Mouse (Mus musculus) hematopoietic stem cell, adult 5-6 weeks (primary cell): ENCODE measurements at regions not wholly inside any gene's neighbourhood (a gene's known extent, or its start where the extent isn't known, plus 50 kb on each side); places are given as distances from the start of the nearest gene placed in this dataset.
A peak's percentile ranks its signal among the peaks of the same experiment; 100 is the strongest.

Experiments
- ATAC-seq, 2 experiments: fragments of 125-278 bp in 1 of 2; replicated peaks in 1 of 2; 2 replicates each; pipeline ENCODE4 v1.8.0; 2016 to 2017; ENCODE audit warnings: inconsistent platforms in 2 of 2, mild to moderate bottlenecking in 2 of 2, moderate number of reproducible peaks in 2 of 2, low read depth in 1 of 2, moderate TSS enrichment in 1 of 2; ENCODE audit not compliant: low FRiP score in 2 of 2, poor library complexity in 2 of 2, severe bottlenecking in 2 of 2, insufficient read depth in 1 of 2, low TSS enrichment in 1 of 2

DNA sequence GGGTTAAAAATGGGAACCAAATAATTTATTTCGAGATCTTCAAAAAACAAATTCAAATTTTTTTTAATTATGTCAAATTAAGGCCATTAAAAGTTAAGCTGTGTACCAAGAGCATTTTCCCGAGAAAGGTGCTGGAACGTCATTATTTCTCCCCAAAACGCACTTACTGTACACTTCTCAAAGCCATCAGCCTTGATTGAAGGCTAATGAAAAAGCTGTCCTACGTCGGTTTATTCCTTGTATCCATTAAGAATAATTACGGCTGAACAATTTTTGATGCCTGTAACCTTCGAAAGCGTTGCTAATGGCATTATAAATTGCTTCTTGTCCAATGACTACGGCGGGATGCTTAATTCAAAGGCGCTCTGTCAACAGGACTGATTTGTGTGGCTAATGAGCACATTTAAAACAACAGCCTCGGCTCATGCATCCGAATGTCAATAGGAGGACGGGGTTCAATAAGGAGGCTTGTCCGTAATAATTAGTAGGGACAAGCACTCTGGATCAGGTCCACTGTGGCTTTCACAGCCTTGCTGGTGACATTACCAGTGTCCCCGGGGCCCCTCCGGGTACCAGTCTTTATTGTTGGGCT lies 145.3 kb downstream of the 3100002H09Rik start:
- ATAC-seq, result no peak

- ATAC-seq, result no peak
Measured at GRCm38 (mm10) chr4:124455511-124456338, 154.9 kb downstream of the 3100002H09Rik start.

- ATAC-seq, result 0 out of 4 replicates have a peak, but pooled peaks of 1 of the 2 experiments have one; percentile 12
Measured at GRCm38 (mm10) chr4:124451131-124451530, 159.5 kb downstream of the 3100002H09Rik start.

GRCm38 (mm10) chr4:124446615-124447014 lies 164.0 kb downstream of the 3100002H09Rik start:
- no peak for ATAC-seq

DNA sequence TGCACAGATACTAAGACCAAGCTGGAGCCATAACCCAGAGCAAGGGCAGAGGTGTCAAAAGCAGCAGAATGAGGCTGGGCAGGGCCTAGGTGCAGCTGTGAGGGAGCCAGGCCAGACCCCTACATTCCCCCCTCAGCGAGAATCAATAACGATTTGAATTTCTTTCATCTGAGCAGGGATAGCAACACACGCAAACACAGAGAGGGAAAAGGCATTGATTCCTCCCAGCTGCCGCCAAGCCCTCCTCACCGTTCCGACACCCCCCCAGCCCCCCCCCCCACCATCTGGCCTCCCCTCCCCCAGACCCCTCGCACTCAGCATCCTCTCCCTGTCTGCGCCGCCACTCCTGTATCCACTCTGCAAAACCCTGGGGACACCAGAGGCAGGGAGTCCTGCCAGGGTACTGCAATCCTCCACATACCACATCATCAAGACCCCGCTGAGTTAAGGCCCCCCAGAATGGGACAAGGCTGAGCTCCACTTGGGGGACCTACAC lies 166.9 kb downstream of the 3100002H09Rik start:
- ATAC-seq, result no peak

- ATAC-seq, result no peak
Measured at GRCm38 (mm10) chr4:124443130-124443503, 167.5 kb downstream of the 3100002H09Rik start.

GRCm38 (mm10) chr4:124442491-124443129 lies 168.0 kb downstream of the 3100002H09Rik start:
- no peak for ATAC-seq

DNA sequence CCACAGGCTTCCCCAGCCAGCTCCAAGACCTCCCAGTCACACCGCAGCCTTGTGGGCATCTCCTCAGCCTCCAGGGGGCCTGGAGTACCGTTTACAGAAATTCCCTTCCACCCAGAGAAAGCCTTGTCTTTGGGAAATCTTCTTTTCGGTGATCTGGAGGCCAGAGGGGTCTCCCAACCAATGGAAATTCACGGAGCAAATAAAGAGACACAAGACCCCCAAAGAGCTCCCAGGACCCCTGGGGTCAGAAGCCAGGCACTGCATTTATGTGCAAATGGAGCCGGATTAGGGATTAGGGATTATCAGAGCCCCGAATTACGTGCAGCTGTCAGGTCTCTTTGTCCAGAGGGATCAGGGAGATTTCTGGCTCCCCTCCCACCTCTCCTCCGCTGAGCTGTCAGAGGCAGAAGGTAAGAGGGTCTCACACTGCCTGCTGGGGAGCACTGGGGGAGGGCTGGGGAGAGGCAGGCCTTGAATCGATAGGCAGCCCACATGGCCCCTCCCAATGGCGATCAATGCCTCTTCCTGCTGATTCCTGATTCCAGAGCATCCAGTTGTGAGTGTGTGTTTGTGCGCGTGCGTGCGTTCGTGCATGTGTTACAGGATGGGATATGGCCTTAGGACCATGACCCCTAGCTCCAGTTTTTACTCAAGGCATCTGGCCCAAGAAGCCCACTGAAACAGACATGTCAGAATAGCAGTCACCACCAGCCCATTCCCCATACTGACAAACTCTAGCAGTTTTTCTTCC lies 168.7 kb downstream of the 3100002H09Rik start:
- no peak for ATAC-seq

- ATAC-seq, result no peak
Measured at GRCm38 (mm10) chr4:124435040-124435434, 175.6 kb downstream of the 3100002H09Rik start.

DNA sequence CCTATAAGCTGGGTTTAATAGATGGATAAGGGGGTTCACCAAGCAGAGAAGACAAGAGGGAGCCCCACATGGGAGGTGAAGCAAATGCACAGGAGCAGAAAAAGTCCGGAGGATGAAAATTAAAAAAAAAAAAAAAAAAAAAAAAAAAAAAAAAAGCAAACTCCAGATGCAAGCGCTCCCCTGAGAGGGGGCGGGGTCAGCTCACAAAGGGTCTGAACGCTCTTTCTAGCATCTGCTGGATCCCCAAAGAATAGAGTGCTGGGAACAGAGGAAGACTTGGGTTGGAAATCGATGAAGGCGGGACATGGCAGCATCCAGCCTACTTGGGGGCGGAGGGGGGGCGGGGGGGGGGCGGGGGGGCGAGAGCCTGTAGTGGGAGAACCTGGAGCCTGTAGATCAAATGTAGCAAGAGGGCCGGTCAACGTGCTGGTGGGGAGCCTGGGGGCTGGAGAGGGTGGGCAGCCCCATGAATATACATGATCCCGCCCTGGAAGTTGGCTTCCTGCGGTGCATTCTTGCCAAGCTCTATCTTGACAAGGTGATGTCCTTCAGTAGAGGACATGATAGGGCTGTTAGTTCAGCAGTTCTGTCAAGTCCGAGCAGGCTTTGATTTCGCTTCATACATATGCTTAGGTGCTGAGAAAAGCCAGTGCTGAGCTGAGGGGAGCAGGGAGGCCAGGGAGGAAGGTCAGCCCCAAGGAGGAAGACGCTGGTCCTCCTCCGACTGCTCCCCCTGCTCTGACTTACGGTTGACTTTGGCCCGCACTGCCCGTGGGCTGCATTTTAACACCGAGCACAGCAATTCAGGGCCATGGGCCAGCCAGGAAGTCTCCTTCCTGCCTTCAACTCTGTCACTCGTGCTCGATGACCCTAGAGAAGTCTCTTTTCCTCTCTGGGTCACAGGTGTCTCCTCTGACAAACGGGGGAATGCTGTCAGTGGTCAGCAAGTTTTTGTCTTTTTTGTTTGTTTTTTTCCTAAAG lies 176.3 kb downstream of the 3100002H09Rik start:
- peak in 1 of 2 experiments; percentile 10; a peak in 1 of 4 replicates for ATAC-seq

DNA sequence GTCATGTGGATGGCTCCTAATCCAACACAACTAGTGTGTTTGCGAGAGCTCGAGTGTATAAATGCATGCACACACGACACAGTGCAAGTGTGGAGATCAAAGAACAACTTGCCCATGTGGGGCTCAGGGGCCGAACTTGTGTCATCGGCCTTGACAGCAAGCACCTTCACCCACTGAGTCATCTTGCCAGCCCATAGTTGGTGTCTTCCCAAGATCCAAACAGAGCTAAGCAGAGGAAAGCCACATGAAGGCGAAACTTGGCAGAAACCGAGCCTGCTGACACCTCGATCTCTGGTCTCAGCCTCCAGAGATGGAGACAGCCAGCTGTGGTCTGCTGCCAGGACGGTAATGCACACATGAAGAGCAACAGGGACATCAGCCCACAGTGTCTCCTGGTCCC lies 177.1 kb downstream of the 3100002H09Rik start:
- no peak for ATAC-seq

DNA sequence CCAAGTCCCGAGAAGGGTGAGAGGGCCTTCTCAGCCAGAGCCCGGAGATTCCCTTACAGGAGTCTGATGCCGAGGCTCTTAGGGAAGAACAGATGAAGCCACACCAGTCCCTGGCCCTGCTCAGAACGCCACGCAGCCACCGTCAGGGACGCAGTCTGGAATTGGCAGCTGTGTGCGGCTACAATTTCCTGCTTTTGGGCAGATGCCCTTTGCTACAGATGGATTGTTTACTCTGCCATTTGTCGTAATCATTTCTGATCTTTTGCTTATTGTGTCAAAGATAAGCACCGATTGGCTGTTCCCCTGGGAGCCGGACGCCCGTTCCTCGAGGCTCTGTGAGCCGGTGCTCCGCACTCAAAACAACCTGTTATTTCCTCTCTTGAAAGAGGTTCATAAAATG lies 179.4 kb downstream of the 3100002H09Rik start:
- no peak for ATAC-seq

DNA sequence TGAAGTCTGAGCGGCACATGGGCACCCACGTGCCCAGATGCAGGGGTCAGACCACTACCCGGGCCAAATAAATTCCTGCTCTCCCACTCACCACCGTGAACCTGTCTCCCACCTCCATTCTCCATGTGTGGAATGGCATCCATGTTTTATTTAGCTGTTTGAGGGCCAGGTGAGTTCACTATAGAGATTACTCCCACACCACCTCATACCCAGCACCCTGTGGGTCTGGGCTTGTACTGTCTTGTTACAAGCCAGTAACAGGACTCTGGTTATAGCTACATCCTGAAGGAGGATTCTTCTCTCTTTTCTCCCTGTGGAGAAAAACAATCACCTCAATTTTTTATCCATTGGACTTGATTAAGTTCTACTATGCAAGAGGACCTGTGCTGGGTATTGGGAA lies 181.8 kb downstream of the 3100002H09Rik start:
- ATAC-seq, result no peak

GRCm38 (mm10) chr4:124422406-124422805 lies 188.2 kb downstream of the 3100002H09Rik start:
- no peak for ATAC-seq

DNA sequence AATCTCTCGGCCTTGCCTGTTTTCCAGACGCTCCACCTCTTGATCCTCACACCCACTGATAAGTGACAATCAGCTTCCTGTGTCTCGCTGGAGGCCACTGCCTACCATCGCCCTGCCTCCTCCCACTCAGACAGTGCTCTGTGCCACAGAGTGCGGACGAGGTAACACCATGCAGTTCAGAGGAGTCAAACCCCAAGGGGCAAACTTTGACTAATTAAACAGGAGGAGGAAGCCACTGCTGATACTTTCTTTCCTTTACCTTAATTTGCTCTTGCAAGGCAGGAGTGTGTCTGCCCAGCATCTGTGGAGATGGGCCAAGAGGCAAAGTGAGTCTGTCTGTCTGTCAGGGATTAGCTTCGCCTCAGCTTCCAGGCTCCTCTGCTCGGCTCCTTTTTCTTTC lies 192.2 kb downstream of the 3100002H09Rik start:
- no peak for ATAC-seq

DNA sequence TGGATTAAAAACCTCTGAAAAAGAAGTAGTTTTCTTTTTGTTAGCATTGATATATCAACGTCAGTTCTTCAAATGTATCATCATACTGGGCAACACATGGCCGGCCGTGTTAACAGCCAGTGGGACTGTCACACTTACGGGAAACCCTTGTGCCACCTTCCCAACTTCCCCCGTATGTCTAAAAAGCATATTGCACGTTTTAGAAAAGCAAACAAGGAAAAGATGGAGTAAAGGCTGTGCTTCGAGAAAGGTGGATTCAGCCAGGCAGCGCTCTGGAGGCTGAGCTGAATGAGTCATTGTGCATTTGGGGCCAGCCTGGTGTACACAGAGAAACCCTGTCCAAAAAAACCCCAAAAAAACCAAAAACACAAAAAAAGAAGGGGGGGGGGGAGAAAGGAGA lies 193.4 kb downstream of the 3100002H09Rik start:
- ATAC-seq, result no peak

DNA sequence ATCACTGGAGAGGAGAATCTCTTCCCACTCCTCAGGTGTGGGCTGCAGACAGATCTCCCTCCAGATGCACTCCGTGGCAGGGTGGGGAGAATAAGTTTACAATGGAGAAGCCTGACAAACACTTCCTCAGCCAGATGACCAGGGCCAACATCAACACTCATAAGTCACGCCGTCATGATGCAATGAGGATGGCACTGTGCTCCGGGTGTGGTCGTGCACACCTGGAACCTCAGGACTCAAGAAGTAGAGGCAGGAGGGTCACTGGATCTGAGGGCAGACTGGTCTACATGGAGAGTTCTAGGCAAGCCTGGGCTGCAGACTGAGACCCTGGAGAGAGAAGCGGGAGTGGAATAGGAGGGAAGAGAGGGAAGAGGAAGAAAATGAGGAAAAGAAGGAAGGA lies 194.3 kb downstream of the 3100002H09Rik start:
- no peak for ATAC-seq
